Mouse (Mus musculus): ENCODE data around the gene Rundc3a.
"Not testable (repeated sequence)": the region's sequence is repeated elsewhere in the genome, so short reads cannot be mapped to it uniquely, and the experiment has no call there.

Rundc3a gene

GRCm38 (mm10) chr11:102367504-102368280, 25.5 kb upstream of the Rundc3a start:
- DNase-seq (ENCODE audit: low read depth, low spot score) = no peak

- DNase-seq (ENCODE audit: low read depth, low spot score) = no peak
Observed at GRCm38 (mm10) chr11:102368347-102368746, 24.9 kb upstream of the Rundc3a start.

- DNase-seq (ENCODE audit: low read depth, low spot score) = no peak
Observed at GRCm38 (mm10) chr11:102369263-102369662, 23.9 kb upstream of the Rundc3a start.

- DNase-seq (ENCODE audit: low read depth, low spot score) = no peak
Observed at GRCm38 (mm10) chr11:102370285-102370684, 22.9 kb upstream of the Rundc3a start.

- DNase-seq (ENCODE audit: low read depth, low spot score) = no peak
Observed at GRCm38 (mm10) chr11:102371926-102372685, 21.1 kb upstream of the Rundc3a start.

- peak; percentile 68 for DNase-seq (ENCODE audit: low read depth, low spot score)
Observed at GRCm38 (mm10) chr11:102372936-102373335, 20.3 kb upstream of the Rundc3a start.

GRCm38 (mm10) chr11:102373646-102374045, 19.6 kb upstream of the Rundc3a start:
- no peak for DNase-seq (ENCODE audit: low read depth, low spot score)

- DNase-seq (ENCODE audit: low read depth, low spot score) = peak; percentile 61
Observed at GRCm38 (mm10) chr11:102374108-102374725, 19.0 kb upstream of the Rundc3a start.

- DNase-seq (ENCODE audit: low read depth, low spot score) = peak; percentile 95
Observed at GRCm38 (mm10) chr11:102375196-102376173, 17.7 kb upstream of the Rundc3a start.

GRCm38 (mm10) chr11:102376196-102376835, 16.9 kb upstream of the Rundc3a start:
- peak; percentile 56 for DNase-seq (ENCODE audit: low read depth, low spot score)

- peak; percentile 71 for DNase-seq (ENCODE audit: low read depth, low spot score)
Observed at GRCm38 (mm10) chr11:102377186-102377585, 16.0 kb upstream of the Rundc3a start.

- no peak for DNase-seq (ENCODE audit: low read depth, low spot score)
Observed at GRCm38 (mm10) chr11:102380091-102380490, 13.1 kb upstream of the Rundc3a start.

- DNase-seq (ENCODE audit: low read depth, low spot score) = no peak
Observed at GRCm38 (mm10) chr11:102381341-102382100, 11.7 kb upstream of the Rundc3a start.

- no peak for DNase-seq (ENCODE audit: low read depth, low spot score)
Observed at GRCm38 (mm10) chr11:102382794-102383193, 10.4 kb upstream of the Rundc3a start.

- DNase-seq (ENCODE audit: low read depth, low spot score) = no peak
Observed at GRCm38 (mm10) chr11:102383365-102384136, 9.7 kb upstream of the Rundc3a start.

- no peak for DNase-seq (ENCODE audit: low read depth, low spot score)
Observed at GRCm38 (mm10) chr11:102384418-102384817, 8.8 kb upstream of the Rundc3a start.

- no peak for DNase-seq (ENCODE audit: low read depth, low spot score)
Observed at GRCm38 (mm10) chr11:102385075-102385474, 8.1 kb upstream of the Rundc3a start.

- DNase-seq (ENCODE audit: low read depth, low spot score) = no peak
Observed at GRCm38 (mm10) chr11:102386121-102386520, 7.1 kb upstream of the Rundc3a start.

- DNase-seq (ENCODE audit: low read depth, low spot score) = not testable (repeated sequence)
Observed at GRCm38 (mm10) chr11:102389436-102389835, 3.8 kb upstream of the Rundc3a start.

Measured in c-Kit-negative CD71-positive TER-119-positive erythroid progenitor cells, embryonic 14.5 days (primary cell).